Mouse (Mus musculus): ENCODE data around the gene Tcta. TPM values are rescaled to one million over a fixed set of nuclear protein-coding genes. Genes with fewer than 3 reads are reported as not detected.
A peak's percentile ranks its signal among the peaks of the same experiment; 100 is the strongest.
"Not testable (repeated sequence)": the region's sequence is repeated elsewhere in the genome, so short reads cannot be mapped to it uniquely, and the experiment has no call there.

Gene Tcta
- polyA plus RNA-seq, 1 experiment from 2014 or later = 30.5 TPM

DNA sequence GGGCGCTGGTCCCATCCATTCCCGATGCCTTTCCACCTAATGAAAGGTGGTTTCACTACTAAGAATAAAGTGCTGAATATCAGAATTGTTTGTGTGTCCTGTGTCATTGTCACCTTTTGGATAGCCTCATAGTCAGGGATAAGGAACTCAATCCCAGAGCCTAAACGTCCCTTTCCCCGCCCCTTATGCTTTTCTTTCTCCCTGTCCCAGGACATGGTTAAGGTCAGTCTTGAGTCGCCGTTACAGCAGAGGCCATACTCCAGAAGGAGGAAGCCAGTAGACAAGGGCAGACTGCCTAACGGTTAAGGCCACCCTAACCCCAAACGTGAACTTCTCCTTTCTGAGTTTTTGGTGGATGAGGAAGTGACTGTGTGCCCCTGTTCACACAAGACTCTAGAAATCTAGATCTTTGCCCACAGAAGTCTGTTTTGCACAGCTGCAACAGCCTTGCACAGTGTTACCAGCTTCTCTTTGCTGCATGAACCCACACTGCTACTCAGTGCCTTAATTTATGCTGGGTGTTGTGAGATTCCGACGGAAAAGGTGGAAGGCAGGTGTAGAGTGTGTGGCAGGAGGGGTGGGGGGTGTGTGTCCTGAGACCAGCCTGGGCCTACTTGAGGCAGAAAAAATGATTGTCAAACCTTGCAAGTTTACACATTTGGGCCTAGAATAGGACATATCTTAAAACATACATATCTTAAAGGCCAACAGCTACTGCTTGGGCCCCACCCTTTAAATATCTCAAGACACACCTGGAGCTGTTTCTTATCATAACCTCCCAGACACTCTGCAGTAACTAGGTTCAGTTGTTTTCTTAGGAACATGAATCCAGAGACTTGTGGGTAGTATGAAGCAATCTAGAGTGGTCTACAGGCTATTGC is 34.5 kb upstream of the Tcta start:
- ATAC-seq (ENCODE audit: low FRiP score) = no peak
- H3K27ac ChIP-seq = peak overlapping the region; percentile 86; the same call in 1 of the 2 replicates
- H3K4me1 ChIP-seq = peaks cover 20% of the 10 kb centered on the region
- no peaks in the 10 kb centered on the region for H3K27me3 ChIP-seq
- peak overlapping the region; percentile 80 for H3K4me3 ChIP-seq (replicated peaks)
- WGBS = 70% methylated on average over 10 of the region's 10 CpGs
- peak overlapping the region; percentile 93 for H3K9ac ChIP-seq
- H3K36me3 ChIP-seq (replicated peaks) = peaks cover 11% of the 10 kb centered on the region
- H3K9me3 ChIP-seq = no peaks in the 10 kb centered on the region
- H3K4me2 ChIP-seq = peak overlapping the region; percentile 83

DNA sequence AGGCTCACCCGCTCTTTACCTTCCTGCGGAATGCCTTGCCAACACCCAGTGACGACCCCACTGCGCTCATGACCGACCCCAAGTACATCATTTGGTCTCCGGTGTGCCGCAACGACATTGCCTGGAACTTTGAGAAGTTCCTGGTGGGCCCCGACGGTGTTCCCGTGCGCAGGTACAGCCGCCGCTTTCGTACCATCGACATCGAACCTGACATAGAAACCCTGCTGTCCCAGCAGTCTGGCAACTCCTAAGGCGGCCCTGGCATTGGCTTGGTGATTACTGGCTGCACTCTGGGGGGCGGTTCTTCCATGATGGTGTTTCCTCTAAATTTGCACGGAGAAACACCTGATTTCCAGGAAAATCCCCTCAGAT is 33.9 kb upstream of the Tcta start:
- peak overlapping the region; percentile 80 for H3K4me3 ChIP-seq (replicated peaks)
- peak overlapping the region; percentile 93 for H3K9ac ChIP-seq
- peak overlapping the region; percentile 83 for H3K4me2 ChIP-seq
- H3K27me3 ChIP-seq = no peaks in the 10 kb centered on the region
- peaks cover 17% of the 10 kb centered on the region for H3K36me3 ChIP-seq (replicated peaks)
- peaks cover 20% of the 10 kb centered on the region for H3K4me1 ChIP-seq
- no peak for ATAC-seq (ENCODE audit: low FRiP score)
- H3K9me3 ChIP-seq = no peaks in the 10 kb centered on the region
- 18% methylated on average over 20 of the region's 20 CpGs for WGBS
- peak overlapping the region; percentile 86 for H3K27ac ChIP-seq

DNA sequence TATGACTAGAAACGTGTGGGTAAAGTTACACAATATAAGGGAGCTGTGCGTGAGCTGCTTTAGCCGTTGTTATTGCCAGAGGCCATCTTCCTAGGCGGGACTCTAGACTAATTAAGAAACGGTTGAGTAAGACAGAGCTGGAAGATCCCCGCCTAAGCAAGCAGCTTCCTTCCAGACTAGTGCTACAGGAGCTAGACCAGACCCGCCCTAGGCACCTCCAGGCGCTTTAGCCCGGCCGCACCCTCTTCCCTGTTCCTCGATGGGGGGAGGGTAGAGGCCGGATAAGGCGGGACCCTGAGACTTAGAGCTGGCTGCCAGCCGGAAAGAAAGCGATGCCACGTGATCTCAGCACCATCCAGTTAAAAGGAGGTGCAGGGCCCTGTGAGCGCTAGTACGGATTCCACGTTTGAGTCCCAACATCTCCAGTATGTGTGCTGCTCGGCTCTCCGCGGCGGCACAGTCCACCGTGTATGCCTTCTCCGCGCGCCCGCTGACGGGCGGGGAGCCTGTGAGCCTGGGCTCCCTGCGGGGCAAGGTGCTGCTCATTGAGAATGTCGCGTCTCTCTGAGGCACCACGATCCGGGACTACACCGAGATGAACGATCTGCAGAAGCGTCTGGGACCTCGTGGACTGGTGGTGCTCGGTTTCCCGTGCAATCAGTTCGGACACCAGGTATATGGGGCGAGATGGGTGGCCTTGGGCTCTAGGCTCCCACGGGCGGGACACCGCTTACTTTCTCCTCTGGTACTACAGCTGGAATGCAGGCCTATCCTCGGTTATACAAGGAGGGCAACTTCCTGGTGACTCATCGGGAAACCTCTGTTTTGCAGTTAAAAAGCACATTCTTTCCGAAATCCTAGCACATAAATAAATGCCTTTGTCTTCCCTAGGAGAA is 33.2 kb upstream of the Tcta start, which contains the start of gene Gpx1:
Gene Gpx1, plus strand, starts transcription at position 18 of the 896 bp plus-strand sequence.
- Histone ChIP-seq H3K27me3 (no peaks in the 10 kb centered on the region), H3K4me1 (peaks cover 20% of the 10 kb centered on the region), H3K4me3 (replicated peaks) (peak within 1 kb of the TSS; percentile 80), H3K36me3 (replicated peaks) (peaks cover 24% of the 10 kb centered on the region), H3K9ac (peak within 1 kb of the TSS; percentile 93), H3K9me3 (no peaks in the 10 kb centered on the region), H3K27ac (peak within 1 kb of the TSS; percentile 86), H3K4me2 (peak within 1 kb of the TSS; percentile 83)
- peak; percentile 98 for ATAC-seq (ENCODE audit: low FRiP score)
- 1% methylated on average over 49 of the region's 49 CpGs for WGBS

DNA sequence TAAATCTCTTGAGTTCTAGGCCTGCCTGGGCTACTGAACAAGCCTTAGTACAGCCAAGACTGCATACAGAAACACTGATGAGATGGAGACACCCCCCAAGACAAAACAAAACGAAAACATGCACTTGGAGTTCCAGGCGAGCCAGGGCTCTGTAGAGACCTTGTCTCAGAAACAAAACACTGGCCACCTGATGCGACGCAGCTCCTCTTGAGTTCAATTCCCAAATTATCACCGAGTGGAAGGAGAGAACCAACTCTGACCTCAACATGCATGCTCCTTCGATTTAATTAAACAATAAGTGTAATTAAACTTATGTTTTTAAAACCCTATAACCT is 32.6 kb upstream of the Tcta start:
- H3K4me3 ChIP-seq (replicated peaks) = peak overlapping the region; percentile 80
- no peaks in the 10 kb centered on the region for H3K27me3 ChIP-seq
- ATAC-seq (ENCODE audit: low FRiP score) = no peak; the same call in 1 of the 2 replicates
- H3K36me3 ChIP-seq (replicated peaks) = peaks cover 30% of the 10 kb centered on the region
- peaks cover 20% of the 10 kb centered on the region for H3K4me1 ChIP-seq
- no peaks in the 10 kb centered on the region for H3K9me3 ChIP-seq
- peak overlapping the region; percentile 83 for H3K4me2 ChIP-seq
- H3K9ac ChIP-seq = peak overlapping the region; percentile 93
- peak overlapping the region; percentile 86 for H3K27ac ChIP-seq
- 30% methylated on average over 6 of the region's 6 CpGs for WGBS

DNA sequence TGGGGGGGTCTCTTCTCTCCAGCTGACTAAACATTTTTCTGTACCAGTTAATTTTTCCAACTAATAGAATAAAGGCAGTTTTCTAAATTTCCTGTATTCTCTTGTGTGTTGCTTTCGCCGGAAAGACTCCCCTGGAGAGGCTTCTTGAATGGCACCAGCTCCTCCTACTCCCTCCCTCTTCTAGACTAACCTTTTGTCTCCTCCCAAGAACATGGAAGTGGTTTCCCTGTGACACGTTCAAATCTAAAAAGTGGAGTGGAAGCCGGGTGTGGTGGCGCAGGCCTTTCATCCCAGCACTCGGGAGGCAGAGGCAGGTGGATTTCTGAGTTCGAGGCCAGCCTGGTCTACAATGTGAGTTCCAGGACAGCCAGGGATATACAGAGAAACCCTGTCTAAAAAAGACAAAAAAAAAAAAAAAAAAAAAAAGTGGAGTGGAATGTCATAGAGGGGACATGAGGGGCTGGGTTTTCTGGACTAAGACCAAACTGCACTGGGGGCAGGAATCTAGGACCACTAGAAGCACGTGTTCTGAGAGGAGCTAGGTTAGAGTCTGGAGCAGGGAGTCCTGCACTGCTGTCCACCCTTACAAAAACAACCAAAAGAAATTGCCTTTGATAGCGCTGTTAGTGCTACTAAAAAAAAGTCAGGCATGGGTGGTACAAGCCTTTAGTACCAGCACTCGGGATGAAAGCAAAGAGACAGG is 32.0 kb upstream of the Tcta start:
- Histone ChIP-seq H3K9ac (0 out of 2 replicates have a peak overlapping the region, but pooled peaks have one; percentile 93), H3K4me1 (peaks cover 20% of the 10 kb centered on the region), H3K27me3 (no peaks in the 10 kb centered on the region), H3K27ac (peak overlapping the region; percentile 86), H3K4me3 (replicated peaks) (no peak overlapping the region), H3K4me2 (peak overlapping the region; percentile 83), H3K9me3 (no peaks in the 10 kb centered on the region), H3K36me3 (replicated peaks) (peaks cover 34% of the 10 kb centered on the region)
- WGBS = 71% methylated on average over 10 of the region's 10 CpGs
- ATAC-seq (ENCODE audit: low FRiP score) = no peak

DNA sequence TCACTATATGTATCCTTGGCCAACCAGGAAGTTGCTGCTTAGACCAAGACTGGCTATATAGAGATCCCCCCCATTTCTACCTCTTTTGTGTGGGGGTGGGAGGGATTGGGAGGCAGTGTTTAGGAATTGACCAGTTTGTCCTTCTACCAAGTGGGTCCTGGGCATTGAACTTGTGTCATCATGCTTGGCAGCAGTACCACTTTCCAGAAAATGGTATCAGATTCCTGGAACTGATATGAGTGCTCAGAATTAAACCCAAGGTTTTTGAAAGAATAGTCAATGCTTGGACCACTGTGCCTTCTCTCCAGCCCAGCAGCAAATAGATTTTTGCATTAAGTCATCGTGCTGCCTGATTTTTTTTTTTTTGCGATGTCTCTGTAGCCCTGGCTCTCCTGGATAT is 19.9 kb upstream of the Tcta start:
- Histone ChIP-seq H3K9me3 (no peaks in the 10 kb centered on the region), H3K4me3 (replicated peaks) (no peak overlapping the region), H3K4me2 (no peak overlapping the region), H3K4me1 (no peaks in the 10 kb centered on the region), H3K36me3 (replicated peaks) (peaks cover 51% of the 10 kb centered on the region), H3K27me3 (no peaks in the 10 kb centered on the region), H3K9ac (no peak overlapping the region), H3K27ac (no peak overlapping the region)
- 98% methylated on average over 2 of the region's 2 CpGs for WGBS
- ATAC-seq (ENCODE audit: low FRiP score) = no peak

DNA sequence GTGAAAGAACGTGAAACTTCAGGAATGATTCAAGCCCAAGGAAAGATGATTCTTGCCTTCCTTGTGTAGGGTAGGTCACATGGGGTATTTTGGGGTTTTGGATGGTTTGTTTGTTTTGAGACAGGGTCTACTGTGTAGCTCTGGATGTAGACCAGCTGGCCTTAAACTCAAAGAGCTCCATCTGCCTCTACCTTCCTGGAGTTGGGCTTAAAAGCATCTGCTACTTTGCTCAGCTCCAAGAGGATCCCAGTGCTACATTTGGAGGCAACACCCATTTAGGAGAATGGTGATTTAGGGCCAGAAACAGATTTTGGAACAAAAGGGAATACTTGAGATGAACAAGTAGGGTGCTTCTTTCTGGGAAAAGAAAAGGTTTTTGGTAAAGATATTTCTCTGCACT is 18.8 kb upstream of the Tcta start:
- 95% methylated on average over 1 of the region's 1 CpGs for WGBS
- H3K27me3 ChIP-seq = no peaks in the 10 kb centered on the region
- H3K4me1 ChIP-seq = no peaks in the 10 kb centered on the region
- H3K4me2 ChIP-seq = no peak overlapping the region
- H3K4me3 ChIP-seq (replicated peaks) = no peak overlapping the region
- no peak for ATAC-seq (ENCODE audit: low FRiP score)
- H3K27ac ChIP-seq = no peak overlapping the region
- H3K9ac ChIP-seq = no peak overlapping the region
- peaks cover 45% of the 10 kb centered on the region for H3K36me3 ChIP-seq (replicated peaks)
- no peaks in the 10 kb centered on the region for H3K9me3 ChIP-seq

DNA sequence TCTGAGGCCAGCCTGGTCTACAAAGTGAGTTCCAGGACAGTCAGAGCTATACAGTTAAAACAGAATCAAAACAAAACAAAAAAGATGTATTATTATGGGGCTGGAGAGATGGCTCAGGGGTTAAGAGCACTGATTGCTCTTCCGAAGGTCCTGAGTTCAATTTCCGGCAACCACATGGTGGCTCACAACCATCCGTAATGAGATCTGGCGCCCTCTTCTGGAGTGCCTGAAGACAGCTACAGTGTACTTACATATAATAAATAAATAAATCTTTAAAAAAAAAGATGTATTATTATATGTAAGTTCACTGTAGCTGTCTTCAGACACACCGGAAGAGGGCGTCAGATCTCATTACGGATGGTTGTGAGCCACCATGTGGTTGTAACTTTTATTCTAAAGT is 16.1 kb upstream of the Tcta start:
- not testable (repeated sequence) for ATAC-seq (ENCODE audit: low FRiP score); H3K4me3 ChIP-seq (replicated peaks); H3K4me2 ChIP-seq; H3K9me3 ChIP-seq; H3K27me3 ChIP-seq; H3K4me1 ChIP-seq; H3K9ac ChIP-seq; H3K27ac ChIP-seq
- WGBS = 93% methylated on average over 7 of the region's 7 CpGs
- peaks cover 20% of the 10 kb centered on the region for H3K36me3 ChIP-seq (replicated peaks)

DNA sequence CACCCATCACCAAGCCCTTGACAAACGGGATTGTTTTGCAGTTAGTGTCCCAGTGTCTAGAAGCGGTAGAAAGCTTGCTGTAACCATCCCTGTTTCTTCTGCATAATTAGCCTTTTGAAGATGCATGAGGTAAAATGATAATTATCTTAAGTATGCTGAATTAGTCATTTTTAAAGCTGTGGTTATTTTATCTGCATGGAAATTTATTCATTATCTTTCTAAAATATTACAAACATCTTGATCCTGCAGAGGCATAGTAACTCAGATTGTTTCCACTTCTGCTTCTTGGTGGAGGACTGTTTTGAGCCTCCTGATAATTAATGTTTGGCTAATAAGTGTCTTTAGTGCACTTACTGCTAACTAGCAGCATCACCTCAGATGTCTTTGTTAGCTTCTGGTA is 12.5 kb upstream of the Tcta start:
- H3K4me1 ChIP-seq = no peaks in the 10 kb centered on the region

DNA sequence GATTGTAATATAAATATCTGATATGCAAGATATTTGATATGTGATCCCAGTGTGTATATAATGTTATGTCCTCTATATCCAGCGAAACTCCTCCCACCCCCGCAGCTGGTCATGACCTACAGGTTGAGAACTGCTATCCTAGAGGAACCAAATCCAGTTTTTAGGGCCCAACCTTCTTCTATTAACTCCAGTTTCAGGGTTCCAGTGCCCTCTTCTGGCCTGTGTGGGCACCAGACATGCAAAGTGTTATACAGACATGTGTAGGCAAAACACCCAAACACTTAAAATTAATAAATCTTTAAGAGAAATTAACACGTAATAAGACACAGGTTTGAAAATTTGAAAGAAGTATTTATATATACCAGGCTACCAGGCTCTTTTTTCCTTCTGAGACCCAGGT is 11.6 kb upstream of the Tcta start:
- Histone ChIP-seq H3K4me3 (replicated peaks) (no peak overlapping the region), H3K4me2 (no peak overlapping the region), H3K27me3 (no peaks in the 10 kb centered on the region), H3K36me3 (replicated peaks) (peaks cover 21% of the 10 kb centered on the region), H3K9ac (no peak overlapping the region), H3K9me3 (no peaks in the 10 kb centered on the region), H3K4me1 (no peaks in the 10 kb centered on the region), H3K27ac (no peak overlapping the region)
- no peak for ATAC-seq (ENCODE audit: low FRiP score)
- WGBS = 95% methylated on average over 3 of the region's 3 CpGs

More for the DNA sequence above, 12.5 kb upstream of the Tcta start:
- H3K27me3 ChIP-seq = no peaks in the 10 kb centered on the region
- no peak overlapping the region for H3K27ac ChIP-seq
- H3K36me3 ChIP-seq (replicated peaks) = peaks cover 21% of the 10 kb centered on the region
- H3K4me2 ChIP-seq = no peak overlapping the region
- no peak for ATAC-seq (ENCODE audit: low FRiP score)
- no peak overlapping the region for H3K9ac ChIP-seq
- 80% methylated on average over 2 of the region's 2 CpGs for WGBS
- H3K9me3 ChIP-seq = no peaks in the 10 kb centered on the region
- H3K4me3 ChIP-seq (replicated peaks) = no peak overlapping the region

DNA sequence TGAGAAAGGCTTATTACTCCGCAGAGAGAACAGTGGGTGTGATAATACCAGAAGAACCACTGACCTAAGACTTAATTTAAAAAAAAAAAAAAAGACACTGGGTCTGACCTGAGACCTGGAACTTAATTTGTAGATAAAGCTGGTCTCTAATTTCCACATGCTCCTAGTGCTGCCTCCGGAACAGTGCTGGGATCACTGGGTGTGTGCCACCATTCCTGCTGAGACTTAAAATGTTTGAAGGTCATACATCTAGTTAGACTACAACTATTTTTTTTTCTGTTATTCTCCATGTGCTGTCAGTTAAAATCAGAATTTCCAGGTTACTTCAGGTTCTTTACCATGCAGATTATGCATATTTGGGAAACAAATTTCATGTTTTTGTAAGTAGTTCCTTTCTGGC is 2.2 kb upstream of the Tcta start:
- ATAC-seq (ENCODE audit: low FRiP score) = no peak
- no peak overlapping the region for H3K27ac ChIP-seq
- no peaks in the 10 kb centered on the region for H3K9me3 ChIP-seq
- no peaks in the 10 kb centered on the region for H3K27me3 ChIP-seq
- H3K9ac ChIP-seq = 0 out of 2 replicates have a peak overlapping the region, but pooled peaks have one; percentile 38
- WGBS = 71% methylated on average over 2 of the region's 2 CpGs
- H3K4me1 ChIP-seq = peaks cover 40% of the 10 kb centered on the region
- peaks cover 8% of the 10 kb centered on the region for H3K36me3 ChIP-seq (replicated peaks)
- peak overlapping the region; percentile 94 for H3K4me3 ChIP-seq (replicated peaks)
- peak overlapping the region; percentile 57 for H3K4me2 ChIP-seq

Data from forebrain, embryonic 12.5 days (tissue).